Mouse (Mus musculus) testis, adult 2 months (tissue): ENCODE results near the gene Nup88.

ENCODE experiments used
- CTCF ChIP-seq: fragments of 200-500 bp; IDR thresholded peaks from 2 replicates; pipeline ENCODE4 v1.5.1; 2012; ENCODE audit warnings: low read depth, mild to moderate bottlenecking, inconsistent platforms, low read length, moderate library complexity; ENCODE audit not compliant: control insufficient read depth, insufficient read depth, insufficient replicate concordance
- POLR2A ChIP-seq: fragments of 200-500 bp; IDR thresholded peaks from 2 replicates; pipeline ENCODE4 v1.6.1; 2012; ENCODE audit warnings: low read depth, mild to moderate bottlenecking, inconsistent platforms, low read length, moderate library complexity; ENCODE audit not compliant: control insufficient read depth

GRCm38 (mm10) chr11:70972586-70972985 lies 2.8 kb upstream of the Nup88 start:
- TF ChIP-seq CTCF (no peak), POLR2A (no peak)
